Mouse (Mus musculus): ENCODE measurements around the gene Zbtb16. TPM values are rescaled to one million over a fixed set of nuclear protein-coding genes. Genes with fewer than 3 reads are reported as not detected.
A peak's percentile ranks its signal among the peaks of the same experiment; 100 is the strongest.

The Zbtb16 gene
- polyA plus RNA-seq, 1 experiment from 2014 or later = 7.7 TPM

- no peak overlapping the region for H3K4me2 ChIP-seq (replicated peaks)
Observed at GRCm38 (mm10) chr9:48744916-48745315, 91.1 kb downstream of the Zbtb16 start.

GRCm38 (mm10) chr9:48744451-48744850 lies 91.6 kb downstream of the Zbtb16 start:
- no peaks in the 10 kb centered on the region for H3K27me3 ChIP-seq (replicated peaks)

More at GRCm38 (mm10) chr9:48744916-48745315, 91.1 kb downstream of the Zbtb16 start:
- H3K36me3 ChIP-seq = no peaks in the 10 kb centered on the region
- H3K4me3 ChIP-seq = no peak overlapping the region
- H3K27me3 ChIP-seq (replicated peaks) = no peaks in the 10 kb centered on the region
- H3K9ac ChIP-seq = no peak overlapping the region
- 85% methylated on average over 13 of the region's 13 CpGs for WGBS
- H3K9me3 ChIP-seq = no peaks in the 10 kb centered on the region
- H3K27ac ChIP-seq = no peak overlapping the region
- ATAC-seq (ENCODE audit: low FRiP score, low read depth) = no peak
- peaks cover 16% of the 10 kb centered on the region for H3K4me1 ChIP-seq

GRCm38 (mm10) chr9:48743338-48744285 lies 92.4 kb downstream of the Zbtb16 start:
- no peak overlapping the region for H3K4me3 ChIP-seq
- H3K9ac ChIP-seq = no peak overlapping the region
- H3K4me2 ChIP-seq (replicated peaks) = no peak overlapping the region
- peaks cover 27% of the 10 kb centered on the region for H3K4me1 ChIP-seq
- no peak for ATAC-seq (ENCODE audit: low FRiP score, low read depth)
- no peaks in the 10 kb centered on the region for H3K36me3 ChIP-seq
- no peak overlapping the region for H3K27ac ChIP-seq
- H3K9me3 ChIP-seq = no peaks in the 10 kb centered on the region
- no peaks in the 10 kb centered on the region for H3K27me3 ChIP-seq (replicated peaks)
- 83% methylated on average over 11 of the region's 11 CpGs for WGBS

More at GRCm38 (mm10) chr9:48744451-48744850, 91.6 kb downstream of the Zbtb16 start:
- no peak overlapping the region for H3K4me3 ChIP-seq
- no peak overlapping the region for H3K27ac ChIP-seq
- no peak for ATAC-seq (ENCODE audit: low FRiP score, low read depth)
- 84% methylated on average over 6 of the region's 6 CpGs for WGBS
- no peaks in the 10 kb centered on the region for H3K36me3 ChIP-seq
- peaks cover 20% of the 10 kb centered on the region for H3K4me1 ChIP-seq
- no peak overlapping the region for H3K9ac ChIP-seq
- H3K9me3 ChIP-seq = no peaks in the 10 kb centered on the region
- H3K4me2 ChIP-seq (replicated peaks) = no peak overlapping the region

GRCm38 (mm10) chr9:48742150-48742549 lies 93.9 kb downstream of the Zbtb16 start:
- Histone ChIP-seq H3K9ac (no peak overlapping the region), H3K4me1 (peaks cover 33% of the 10 kb centered on the region), H3K36me3 (no peaks in the 10 kb centered on the region), H3K27me3 (replicated peaks) (no peaks in the 10 kb centered on the region), H3K9me3 (no peaks in the 10 kb centered on the region), H3K4me3 (no peak overlapping the region), H3K27ac (no peak overlapping the region), H3K4me2 (replicated peaks) (no peak overlapping the region)
- ATAC-seq (ENCODE audit: low FRiP score, low read depth) = no peak
- WGBS = 95% methylated on average over 7 of the region's 7 CpGs

- Histone ChIP-seq H3K4me1 (peaks cover 39% of the 10 kb centered on the region), H3K9ac (no peak overlapping the region), H3K27me3 (replicated peaks) (no peaks in the 10 kb centered on the region), H3K36me3 (no peaks in the 10 kb centered on the region), H3K27ac (no peak overlapping the region), H3K9me3 (no peaks in the 10 kb centered on the region), H3K4me3 (no peak overlapping the region), H3K4me2 (replicated peaks) (no peak overlapping the region)
- 94% methylated on average over 14 of the region's 14 CpGs for WGBS
- no peak for ATAC-seq (ENCODE audit: low FRiP score, low read depth)
Observed at GRCm38 (mm10) chr9:48741433-48742077, 94.5 kb downstream of the Zbtb16 start.

- 86% methylated on average over 4 of the region's 4 CpGs for WGBS
- no peak for ATAC-seq (ENCODE audit: low FRiP score, low read depth)
Observed at GRCm38 (mm10) chr9:48740732-48741255, 95.2 kb downstream of the Zbtb16 start.

GRCm38 (mm10) chr9:48740098-48740505 lies 95.9 kb downstream of the Zbtb16 start:
- Histone ChIP-seq H3K27me3 (replicated peaks) (no peaks in the 10 kb centered on the region), H3K4me3 (no peak overlapping the region), H3K27ac (no peak overlapping the region), H3K36me3 (no peaks in the 10 kb centered on the region), H3K4me2 (replicated peaks) (peak overlapping the region; percentile 32), H3K9ac (no peak overlapping the region), H3K4me1 (peaks cover 53% of the 10 kb centered on the region), H3K9me3 (no peaks in the 10 kb centered on the region)
- peak; percentile 54 for ATAC-seq (ENCODE audit: low FRiP score, low read depth)
- WGBS = 42% methylated on average over 11 of the region's 11 CpGs

More at GRCm38 (mm10) chr9:48740732-48741255, 95.2 kb downstream of the Zbtb16 start:
- Histone ChIP-seq H3K9ac (no peak overlapping the region), H3K36me3 (no peaks in the 10 kb centered on the region), H3K27me3 (replicated peaks) (no peaks in the 10 kb centered on the region), H3K4me3 (no peak overlapping the region), H3K4me1 (peaks cover 46% of the 10 kb centered on the region), H3K27ac (no peak overlapping the region), H3K9me3 (no peaks in the 10 kb centered on the region), H3K4me2 (replicated peaks) (no peak overlapping the region)

GRCm38 (mm10) chr9:48738795-48739476 lies 97.1 kb downstream of the Zbtb16 start:
- Histone ChIP-seq H3K27me3 (replicated peaks) (no peaks in the 10 kb centered on the region), H3K4me3 (no peak overlapping the region), H3K36me3 (no peaks in the 10 kb centered on the region), H3K9ac (no peak overlapping the region), H3K9me3 (no peaks in the 10 kb centered on the region), H3K4me1 (peaks cover 59% of the 10 kb centered on the region), H3K4me2 (replicated peaks) (no peak overlapping the region), H3K27ac (no peak overlapping the region)
- WGBS = 82% methylated on average over 9 of the region's 9 CpGs
- no peak for ATAC-seq (ENCODE audit: low FRiP score, low read depth)

GRCm38 (mm10) chr9:48737911-48738310 lies 98.1 kb downstream of the Zbtb16 start:
- Histone ChIP-seq H3K4me1 (peaks cover 67% of the 10 kb centered on the region), H3K4me3 (no peak overlapping the region), H3K27ac (no peak overlapping the region), H3K36me3 (no peaks in the 10 kb centered on the region), H3K4me2 (replicated peaks) (0 out of 2 replicates have a peak overlapping the region, but pooled peaks have one; percentile 2), H3K9ac (no peak overlapping the region), H3K27me3 (replicated peaks) (no peaks in the 10 kb centered on the region), H3K9me3 (no peaks in the 10 kb centered on the region)
- WGBS = 23% methylated on average over 2 of the region's 2 CpGs
- ATAC-seq (ENCODE audit: low FRiP score, low read depth) = no peak

GRCm38 (mm10) chr9:48737210-48737850 lies 98.7 kb downstream of the Zbtb16 start:
- Histone ChIP-seq H3K4me3 (no peak overlapping the region), H3K27me3 (replicated peaks) (no peaks in the 10 kb centered on the region), H3K9me3 (no peaks in the 10 kb centered on the region), H3K9ac (no peak overlapping the region), H3K27ac (0 out of 2 replicates have a peak overlapping the region, but pooled peaks have one; percentile 13), H3K4me2 (replicated peaks) (peak overlapping the region; percentile 2; the same call in 1 of the 2 replicates), H3K36me3 (no peaks in the 10 kb centered on the region), H3K4me1 (peaks cover 72% of the 10 kb centered on the region)
- ATAC-seq (ENCODE audit: low FRiP score, low read depth) = no peak
- WGBS = 39% methylated on average over 13 of the region's 13 CpGs

GRCm38 (mm10) chr9:48736361-48737209 lies 99.4 kb downstream of the Zbtb16 start:
- Histone ChIP-seq H3K27me3 (replicated peaks) (no peaks in the 10 kb centered on the region), H3K9ac (no peak overlapping the region), H3K27ac (no peak overlapping the region), H3K36me3 (no peaks in the 10 kb centered on the region), H3K4me1 (peaks cover 72% of the 10 kb centered on the region), H3K4me3 (no peak overlapping the region), H3K9me3 (no peaks in the 10 kb centered on the region), H3K4me2 (replicated peaks) (no peak overlapping the region; the same call in 1 of the 2 replicates)
- 42% methylated on average over 10 of the region's 10 CpGs for WGBS
- ATAC-seq (ENCODE audit: low FRiP score, low read depth) = 0 out of 2 replicates have a peak, but pooled peaks have one; percentile 12
